Mouse (Mus musculus): ENCODE measurements around the gene Zbtb1.

DNA sequence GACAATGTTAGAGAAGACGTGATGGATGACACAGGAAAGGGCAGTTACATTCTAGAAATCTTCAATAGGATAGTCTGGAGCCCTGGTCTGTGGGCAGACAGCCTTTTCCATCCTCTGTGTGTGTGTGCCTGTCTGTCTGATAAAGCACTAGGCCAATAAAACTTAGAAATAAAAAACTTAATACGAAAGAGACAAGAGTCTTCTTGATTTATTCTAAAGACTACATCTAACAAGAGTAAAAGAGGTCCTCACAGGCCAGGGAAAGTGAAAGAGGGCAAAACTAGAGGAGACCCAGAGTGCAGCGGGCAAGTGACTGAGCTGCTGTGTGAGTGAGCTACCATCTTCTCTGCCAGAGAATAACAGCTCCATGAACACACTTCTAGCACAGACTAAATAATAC, 3.8 kb upstream of the Zbtb1 start:
- no peak for TF ChIP-seq POLR2A (IDR thresholded peaks at IDR 0.05; ENCODE audit: borderline replicate concordance, low read depth, low read length)
- no peak for TF ChIP-seq CTCF (IDR thresholded peaks at IDR 0.05; ENCODE audit: low read depth, low read length)

Data from bone marrow macrophage, adult 2 months (primary cell).